Mouse (Mus musculus) cortical plate, adult 2 months (tissue): Measurements from ENCODE around the gene Ceacam19.
A peak's percentile ranks its signal among the peaks of the same experiment; 100 is the strongest.

Experiments
- CTCF ChIP-seq: fragments of 200-500 bp; IDR thresholded peaks from 2 replicates; pipeline ENCODE4 v1.5.1; 2011; ENCODE audit warnings: mild to moderate bottlenecking, control low read depth, low read length; ENCODE audit not compliant: insufficient read depth; ENCODE audit errors: extremely low read depth
- POLR2A ChIP-seq: fragments of 200-500 bp; IDR thresholded peaks from 2 replicates; pipeline ENCODE4 v1.6.1; 2011; ENCODE audit warnings: mild to moderate bottlenecking, low read length, control low read depth; ENCODE audit not compliant: insufficient read depth; ENCODE audit errors: extremely low read depth

GRCm38 (mm10) chr7:19875948-19876682 lies 11.7 kb downstream of the Ceacam19 start:
- TF ChIP-seq CTCF: peak; percentile 51; the same call in 1 of the 2 replicates
- TF ChIP-seq POLR2A: no peak
